Mouse (Mus musculus) inflammation-experienced regulatory T-cells, adult 16 weeks (primary cell): ENCODE measurements around the gene Rps6kb1. TPM values are rescaled to one million over a fixed set of nuclear protein-coding genes. Genes with fewer than 3 reads are reported as not detected.

ENCODE experiments used
- polyA plus RNA-seq: library from polyadenylated mRNA; unstranded; fragments of 100-300 nt; shearing (Covaris generic); gene quantifications from one replicate; pipeline ENCODE4 v1.2.1, GENCODE M21; 2017

The Rps6kb1 gene
- 58.6 TPM for polyA plus RNA-seq

GRCm38 (mm10) chr11:86544639-86545299 is at the start of gene Rps6kb1, which contains the start of gene Tubd1:
Gene Rps6kb1, minus strand, starts transcription at chr11:86544805.
Gene Tubd1, plus strand, starts transcription at chr11:86544991.

GRCm38 (mm10) chr11:86484101-86484868 is 60.3 kb downstream of the Rps6kb1 start, which contains the start of gene Rnft1:
Gene Rnft1, plus strand, starts transcription at chr11:86484657.

Other genes starting within 250 kb of the Rps6kb1 start
- gene Med13, start 187.2 kb downstream of the Rps6kb1 start, polyA plus RNA-seq = 7.6 TPM
- 65.4 TPM for gene Rnft1, start 60.1 kb downstream of the Rps6kb1 start, polyA plus RNA-seq
- 8.3 TPM for gene Tubd1, start 186 bp upstream of the Rps6kb1 start, polyA plus RNA-seq
- 224 TPM for gene Vmp1, start 139.0 kb upstream of the Rps6kb1 start, polyA plus RNA-seq
- gene Ptrh2, start 139.2 kb upstream of the Rps6kb1 start, polyA plus RNA-seq = 12.0 TPM
- 204 TPM for gene Cltc, start 212.8 kb upstream of the Rps6kb1 start, polyA plus RNA-seq